Mouse (Mus musculus) kidney, adult 8-10 months (tissue): ENCODE data around the gene Mvb12b.
A peak's percentile ranks its signal among the peaks of the same experiment; 100 is the strongest.

ENCODE experiments used
- DNase-seq, 2 experiments: peaks; one replicate each; pipeline ENCODE4 v3.0.0; 2022

Mvb12b gene

GRCm38 (mm10) chr2:33809081-33809480 lies 78.7 kb downstream of the Mvb12b start:
- no peak for DNase-seq

DNA sequence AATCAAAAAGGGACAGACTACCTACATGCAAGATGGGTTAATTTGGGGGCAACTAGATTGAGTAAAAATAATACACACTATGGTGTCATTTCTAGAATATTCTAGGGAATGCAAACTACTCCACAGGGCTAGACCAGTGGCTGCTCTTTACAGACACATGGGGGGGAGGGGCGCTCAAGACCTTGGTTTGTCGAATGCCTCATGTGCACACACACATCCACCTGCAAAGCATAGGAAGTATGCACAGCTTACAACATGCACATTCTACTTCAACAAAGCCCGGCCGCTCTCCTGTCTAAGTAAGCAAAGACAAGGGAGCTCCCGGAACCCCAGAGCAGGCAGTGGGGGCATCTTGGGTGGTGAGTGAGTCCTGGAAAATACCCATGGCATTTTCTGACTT lies 79.7 kb downstream of the Mvb12b start:
- no peak for DNase-seq

DNA sequence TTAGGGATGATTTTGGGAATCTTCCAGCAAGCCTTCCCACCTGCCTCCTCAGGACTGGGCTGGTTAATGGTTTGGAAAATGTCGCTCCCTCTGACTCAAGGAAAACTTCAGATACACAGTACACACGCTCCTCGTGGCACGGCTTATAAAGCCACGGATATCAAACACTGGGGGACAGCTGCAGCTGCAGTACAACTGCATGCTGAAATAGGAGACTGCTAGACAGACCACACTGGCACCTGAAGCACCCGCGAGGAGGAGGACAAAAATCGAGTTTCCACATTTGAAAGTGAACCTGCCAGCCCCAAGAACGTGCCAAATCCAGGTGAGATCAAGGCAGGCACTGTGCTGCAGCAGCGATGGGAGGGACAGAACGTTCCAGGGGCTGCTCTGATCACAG lies 82.1 kb downstream of the Mvb12b start:
- DNase-seq: no peak

- no peak for DNase-seq
Observed at GRCm38 (mm10) chr2:33803717-33804214, 84.0 kb downstream of the Mvb12b start.

- no peak for DNase-seq
Observed at GRCm38 (mm10) chr2:33803083-33803615, 84.6 kb downstream of the Mvb12b start.

- no peak for DNase-seq
Observed at GRCm38 (mm10) chr2:33801760-33802159, 86.0 kb downstream of the Mvb12b start.

DNA sequence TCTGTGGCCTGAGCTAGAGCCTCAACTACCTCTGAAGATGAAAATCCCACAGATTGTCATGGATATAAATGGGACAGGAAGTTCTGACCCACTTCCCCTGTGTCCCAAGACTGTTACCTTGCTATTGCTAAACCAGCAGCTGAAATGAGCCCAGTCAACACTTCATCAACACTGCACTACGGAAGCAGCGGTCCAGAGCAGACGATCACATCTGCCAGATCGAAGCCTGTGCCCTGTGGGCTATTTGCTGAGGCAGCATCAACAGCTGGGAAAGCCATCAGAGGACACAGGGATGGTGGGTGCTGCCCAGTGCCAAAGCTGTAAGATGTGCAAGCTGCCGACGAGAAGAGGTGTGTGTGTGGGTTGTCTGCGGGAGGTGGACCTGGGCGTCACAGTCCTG lies 86.4 kb downstream of the Mvb12b start:
- no peak for DNase-seq

DNA sequence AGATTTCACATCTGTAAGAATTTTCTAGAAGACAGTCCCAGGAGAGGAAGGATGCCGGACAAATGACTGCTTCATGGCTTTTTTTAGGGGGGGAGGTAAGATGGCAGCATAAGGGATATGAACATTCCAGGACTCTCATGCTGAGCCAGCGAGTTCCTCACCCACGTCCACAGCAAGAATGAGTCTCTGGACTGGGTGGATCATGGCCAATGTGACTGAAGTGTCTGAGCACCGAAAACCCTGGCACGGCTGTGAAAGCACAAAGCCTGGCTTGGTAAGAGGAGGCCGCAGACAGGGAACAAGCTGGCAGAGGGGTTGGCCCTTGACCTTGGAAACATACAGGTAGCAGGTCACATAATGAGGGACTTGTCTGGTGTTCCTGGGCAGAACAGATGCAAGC lies 87.5 kb downstream of the Mvb12b start:
- no peak for DNase-seq

DNA sequence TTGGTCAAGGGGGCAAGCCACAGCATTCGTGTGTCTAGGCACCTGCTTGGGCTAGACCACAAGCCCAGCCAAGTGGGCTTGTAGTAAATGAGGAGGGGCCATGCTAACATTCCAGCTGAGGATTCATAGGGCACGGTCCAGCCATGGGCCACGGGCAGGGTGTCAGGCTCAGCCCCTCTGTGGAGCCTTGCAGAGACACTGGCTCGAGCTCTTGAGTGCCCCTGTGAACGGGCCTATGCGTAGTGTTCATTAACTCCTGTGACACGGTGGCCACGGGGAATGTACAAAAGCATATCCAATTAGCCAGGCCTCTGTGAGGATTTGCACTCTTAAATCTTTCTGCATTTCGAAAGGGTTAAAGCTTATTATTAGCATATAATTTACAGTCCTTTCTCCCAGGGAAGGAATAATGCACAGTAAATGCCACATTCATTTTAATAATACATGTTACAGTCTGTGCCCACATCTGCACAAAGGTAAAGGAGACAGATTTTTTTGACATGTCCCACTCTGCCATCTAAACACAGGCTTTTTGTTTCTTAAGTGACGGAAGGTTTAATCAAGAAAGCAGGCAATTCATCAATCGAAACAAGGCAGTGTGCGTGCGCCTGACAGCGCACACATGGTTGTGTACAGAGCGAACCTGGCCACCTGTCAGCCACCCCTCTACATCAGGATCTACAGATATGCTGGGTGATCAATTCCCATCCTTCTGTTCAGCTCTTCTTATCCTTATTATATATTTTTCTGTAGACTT lies 91.9 kb downstream of the Mvb12b start:
- DNase-seq: no peak

DNA sequence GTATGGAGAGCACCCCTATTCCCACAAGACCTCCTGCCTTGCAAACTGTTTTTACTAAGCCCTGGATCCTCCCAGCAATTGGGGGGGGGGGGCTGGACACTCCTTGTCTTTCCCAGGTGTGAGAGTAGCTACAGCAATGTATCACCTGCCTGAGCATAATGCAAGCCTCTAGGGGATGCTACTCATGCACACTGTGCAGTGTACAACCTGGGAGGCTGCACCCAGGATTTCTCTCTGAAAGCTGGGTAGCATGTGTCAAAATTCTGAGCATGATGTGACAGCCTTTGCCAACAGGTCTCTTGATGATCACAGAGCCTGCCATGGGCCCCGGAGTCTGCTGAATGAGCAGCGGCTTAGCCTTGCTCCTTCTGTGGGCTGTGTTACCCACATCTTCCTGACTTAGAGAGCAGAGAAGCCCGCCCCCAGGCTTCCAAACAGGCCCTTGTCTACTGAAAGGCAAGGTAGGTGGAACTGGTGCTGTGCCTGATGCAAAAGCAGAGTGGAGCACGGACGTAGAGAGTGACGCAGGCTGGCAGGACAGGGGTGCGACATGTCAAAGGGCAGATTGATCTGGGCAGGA lies 92.7 kb downstream of the Mvb12b start:
- DNase-seq: no peak

GRCm38 (mm10) chr2:33794483-33794882 lies 93.3 kb downstream of the Mvb12b start:
- DNase-seq: no peak

- no peak for DNase-seq
Observed at GRCm38 (mm10) chr2:33790301-33790700, 97.4 kb downstream of the Mvb12b start.

DNA sequence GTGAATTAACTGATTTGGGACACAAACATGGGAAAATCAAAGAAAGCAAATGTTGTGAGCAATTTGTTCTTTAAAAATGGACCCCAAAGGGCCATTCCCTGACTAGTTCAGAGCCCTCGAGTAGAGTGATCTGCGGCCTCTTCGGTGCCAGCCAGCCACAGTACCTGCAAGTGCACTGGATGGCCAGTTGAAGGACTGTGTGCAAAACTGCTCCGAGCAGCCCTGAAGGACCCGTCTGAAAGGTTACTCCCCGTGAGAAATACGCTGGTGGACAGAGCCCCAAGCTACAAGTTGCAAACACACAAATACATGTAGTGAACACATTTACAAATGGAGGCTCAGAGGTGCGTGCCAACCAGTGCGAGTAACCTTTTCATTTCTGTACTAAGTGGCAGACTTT lies 98.0 kb downstream of the Mvb12b start:
- DNase-seq: no peak

DNA sequence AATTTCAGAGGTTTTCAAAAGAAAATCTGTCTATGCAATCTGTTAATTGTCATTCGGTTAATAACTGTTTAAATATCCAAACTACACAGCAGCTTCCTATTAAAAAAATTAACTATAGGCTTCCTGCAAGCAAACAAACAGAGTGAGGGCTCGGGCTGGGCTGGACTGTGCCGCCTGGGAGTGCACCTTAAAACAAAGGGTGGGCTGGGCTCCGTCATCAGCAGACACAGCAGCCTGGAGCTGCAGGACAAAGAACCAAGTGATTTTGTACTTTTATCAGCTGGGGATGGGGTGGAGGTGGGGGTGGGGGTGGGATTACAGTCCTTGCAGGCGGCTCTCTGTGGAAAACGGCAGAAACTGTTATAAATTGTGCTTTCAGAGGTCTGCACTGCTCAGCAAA lies 98.5 kb downstream of the Mvb12b start:
- DNase-seq: no peak

DNA sequence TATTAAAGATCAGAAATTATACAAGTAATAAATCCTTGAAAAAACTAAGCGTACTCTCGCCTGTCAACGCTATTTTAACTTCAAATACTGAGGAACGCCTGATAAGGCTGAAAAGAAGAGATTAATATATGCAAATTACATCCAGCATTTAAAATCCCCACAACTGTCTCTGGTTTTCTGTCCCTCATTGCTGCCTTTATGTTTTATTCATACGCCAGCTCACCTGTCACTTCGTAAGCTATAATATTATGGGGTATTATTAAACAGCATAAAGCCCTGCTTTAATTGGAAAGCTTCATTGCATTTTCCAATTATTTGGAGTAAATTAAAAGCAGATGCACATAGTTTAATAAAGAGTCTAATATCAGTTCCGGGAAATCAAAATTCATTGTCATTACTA lies 98.9 kb downstream of the Mvb12b start:
- DNase-seq: no peak

- DNase-seq: no peak
Observed at GRCm38 (mm10) chr2:33788131-33788530, 99.6 kb downstream of the Mvb12b start.

- DNase-seq: no peak
Observed at GRCm38 (mm10) chr2:33786064-33786463, 101.7 kb downstream of the Mvb12b start.

DNA sequence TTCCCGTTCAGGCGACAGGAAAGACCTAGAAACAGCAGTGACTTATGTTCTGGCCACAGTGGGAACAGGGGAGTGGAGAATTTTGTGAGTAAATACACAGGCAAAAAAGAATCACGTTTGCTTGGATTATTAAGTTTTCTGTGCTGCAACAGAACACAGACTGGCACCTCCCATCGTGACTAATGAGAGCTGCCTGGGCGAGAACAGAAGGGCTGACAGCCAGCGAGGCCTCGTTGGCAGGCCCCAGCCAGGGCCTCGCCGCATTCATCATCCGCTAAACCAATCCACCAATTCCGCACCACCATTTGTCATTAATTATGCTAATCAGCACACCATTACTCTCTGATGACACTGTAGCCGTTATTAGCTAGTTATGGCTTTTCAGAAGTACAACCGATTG lies 102.2 kb downstream of the Mvb12b start:
- no peak for DNase-seq

- DNase-seq: peak in 1 of 2 experiments; percentile 40
Observed at GRCm38 (mm10) chr2:33784721-33785120, 103.0 kb downstream of the Mvb12b start.

DNA sequence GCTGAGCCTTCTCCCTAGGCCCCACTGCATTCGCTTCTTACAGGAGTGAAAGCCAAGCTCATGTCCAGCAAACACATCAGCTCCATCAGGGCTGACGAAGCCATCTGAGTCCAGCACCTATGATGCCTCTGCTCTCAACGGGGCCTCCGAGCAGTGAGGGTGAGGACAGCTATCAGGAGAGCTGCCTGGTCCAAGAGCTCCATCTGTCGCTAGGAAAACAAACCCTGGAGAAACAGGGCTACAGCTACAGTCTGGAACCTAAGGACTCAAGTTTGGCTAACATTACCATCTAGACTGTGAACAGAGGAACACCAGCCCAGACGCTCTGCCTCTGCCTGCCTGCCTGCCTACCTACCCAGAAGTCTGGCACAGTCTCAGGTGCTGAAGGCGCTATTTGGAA lies 104.3 kb downstream of the Mvb12b start:
- DNase-seq: no peak

DNA sequence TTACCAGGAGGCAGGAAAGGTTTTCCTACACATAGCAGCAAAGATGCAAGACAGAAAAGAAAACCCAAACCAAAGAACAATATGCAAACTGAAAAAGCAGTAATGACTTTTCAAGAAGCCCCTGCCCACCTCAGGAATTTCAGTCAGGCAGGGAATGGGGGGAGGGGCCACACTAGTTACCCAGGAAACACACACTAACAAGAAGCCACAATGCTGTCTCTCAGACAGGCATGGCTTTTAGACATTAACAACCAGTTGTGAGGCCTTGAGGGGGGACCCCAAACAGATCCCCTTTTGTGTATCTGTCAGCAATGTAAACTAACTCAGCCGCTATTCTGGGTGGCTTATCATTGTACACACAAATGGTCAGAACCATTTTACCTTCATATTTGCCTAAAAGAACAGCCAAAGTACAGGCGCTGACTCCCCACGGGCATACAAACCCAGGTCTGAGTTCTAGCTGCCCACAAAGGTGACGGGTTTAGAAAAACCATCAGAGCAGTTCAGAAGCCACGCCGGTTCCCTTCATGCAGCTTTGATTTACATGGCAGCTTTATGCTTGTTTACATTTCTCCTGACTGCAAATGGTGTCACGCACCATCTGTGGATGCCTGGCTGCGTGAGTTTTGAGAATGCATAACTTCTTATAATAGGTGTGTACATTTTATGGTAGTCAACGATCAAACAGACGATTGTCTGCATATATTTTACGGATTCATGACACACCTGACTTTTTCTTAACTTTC lies 105.9 kb downstream of the Mvb12b start:
- DNase-seq: no peak

DNA sequence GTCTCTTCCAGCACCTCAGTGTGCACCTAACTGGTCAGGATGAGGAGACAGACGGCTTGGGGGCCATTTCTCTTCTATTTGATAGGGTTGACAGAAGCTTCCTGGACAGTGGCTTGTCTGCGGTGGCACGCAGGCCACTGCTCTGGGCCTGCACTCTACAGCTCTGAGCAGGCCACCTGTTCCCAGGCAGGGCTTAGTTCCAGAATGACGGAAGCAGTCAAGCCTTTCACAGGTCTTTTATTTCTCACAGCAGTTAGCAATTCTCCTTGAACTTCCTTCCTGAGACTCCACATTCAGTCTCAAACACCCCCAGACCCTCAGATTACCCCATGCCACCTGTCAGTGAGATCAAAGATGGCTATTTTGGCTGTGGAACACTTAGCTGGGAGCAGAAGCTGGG lies 109.3 kb downstream of the Mvb12b start:
- no peak for DNase-seq

GRCm38 (mm10) chr2:33777051-33777450 lies 110.7 kb downstream of the Mvb12b start:
- DNase-seq: peak in 1 of 2 experiments; percentile 28

DNA sequence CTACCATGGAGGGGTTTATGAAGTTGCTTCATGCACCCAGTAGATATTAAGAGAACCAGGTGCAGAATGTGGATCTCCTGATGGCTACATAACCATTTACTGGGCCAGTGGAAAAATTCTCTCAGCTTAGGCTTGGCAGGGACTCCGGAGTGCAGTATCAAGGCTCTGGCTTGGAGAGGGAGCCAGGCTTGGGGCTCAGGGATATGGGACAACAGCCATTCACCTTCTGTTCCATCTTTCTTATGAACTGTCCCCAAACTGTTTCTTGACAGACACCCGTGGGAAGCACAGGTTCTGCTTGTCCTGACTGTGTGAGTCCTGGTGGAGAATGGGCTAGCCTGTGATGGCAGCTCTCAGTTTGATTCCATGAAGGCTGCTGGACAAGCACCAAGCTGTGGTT lies 112.9 kb downstream of the Mvb12b start:
- DNase-seq: no peak
